Mouse (Mus musculus) retina, postnatal 7 days (tissue): ENCODE measurements around the gene Mest.

Source experiments
- DNase-seq: peaks from one replicate; pipeline ENCODE4 v3.0.0-alpha.2; 2012; ENCODE audit warnings: low read depth, low spot score

The Mest gene

DNA sequence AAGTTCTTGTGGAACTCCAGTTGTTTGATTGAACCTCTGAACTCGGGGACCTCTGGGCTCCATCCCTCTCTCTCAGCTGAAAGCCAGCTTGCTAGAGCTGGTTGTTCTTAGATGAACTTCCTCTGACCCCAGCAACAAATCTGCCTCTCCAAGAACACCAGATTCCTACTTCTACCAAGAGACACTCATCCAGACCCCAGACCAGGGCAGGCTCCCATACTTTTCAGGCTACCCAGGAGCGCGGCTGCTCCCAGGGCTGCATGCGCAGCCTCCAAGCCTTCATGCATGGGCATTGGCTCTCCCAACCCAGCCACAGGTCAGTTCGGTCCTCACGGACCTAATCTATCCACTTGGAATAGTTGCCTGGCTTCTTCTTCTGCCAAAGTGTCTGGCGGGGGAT lies at the start of gene Mest:
Mest (plus strand) TSS at position 217 of the 400 bp plus-strand sequence.
- no peak for DNase-seq

DNA sequence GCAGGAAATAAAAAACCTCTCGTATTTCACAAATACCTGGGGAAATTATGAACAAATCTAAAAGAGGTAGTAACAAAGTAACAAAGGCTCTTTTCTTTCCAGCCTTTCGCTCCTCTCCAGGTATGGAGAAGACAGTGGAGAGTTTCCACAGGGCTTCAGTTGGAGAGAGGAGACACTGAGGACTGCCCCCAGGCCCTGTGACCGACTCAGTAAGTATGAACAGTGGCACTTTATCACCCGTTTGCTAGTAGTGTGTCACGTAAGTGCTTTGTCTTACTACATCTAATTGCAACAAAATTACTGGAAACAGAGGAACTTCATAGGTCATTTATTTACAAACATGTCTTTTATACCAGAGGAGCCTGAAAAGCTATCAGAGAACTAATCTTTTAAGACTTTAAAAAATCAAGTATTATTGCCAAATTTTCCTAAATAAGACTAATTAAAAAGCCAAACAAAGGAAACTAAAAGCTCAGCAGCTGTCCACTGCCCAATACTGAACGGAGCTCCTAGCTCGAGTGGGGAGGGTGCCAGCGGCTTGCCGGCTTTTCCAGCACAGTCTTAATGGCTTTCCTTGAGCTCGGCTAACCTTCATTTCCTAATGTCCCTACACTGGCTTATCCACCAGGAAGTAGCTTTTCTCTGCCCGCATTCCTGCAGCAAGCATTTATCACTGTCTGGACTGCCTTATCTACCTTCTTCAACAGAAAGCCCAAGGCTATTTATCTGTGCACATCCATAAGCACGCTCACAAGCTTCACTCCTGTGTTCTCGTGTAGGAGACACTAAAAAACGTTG lies 49.4 kb upstream of the Mest start:
- no peak for DNase-seq

DNA sequence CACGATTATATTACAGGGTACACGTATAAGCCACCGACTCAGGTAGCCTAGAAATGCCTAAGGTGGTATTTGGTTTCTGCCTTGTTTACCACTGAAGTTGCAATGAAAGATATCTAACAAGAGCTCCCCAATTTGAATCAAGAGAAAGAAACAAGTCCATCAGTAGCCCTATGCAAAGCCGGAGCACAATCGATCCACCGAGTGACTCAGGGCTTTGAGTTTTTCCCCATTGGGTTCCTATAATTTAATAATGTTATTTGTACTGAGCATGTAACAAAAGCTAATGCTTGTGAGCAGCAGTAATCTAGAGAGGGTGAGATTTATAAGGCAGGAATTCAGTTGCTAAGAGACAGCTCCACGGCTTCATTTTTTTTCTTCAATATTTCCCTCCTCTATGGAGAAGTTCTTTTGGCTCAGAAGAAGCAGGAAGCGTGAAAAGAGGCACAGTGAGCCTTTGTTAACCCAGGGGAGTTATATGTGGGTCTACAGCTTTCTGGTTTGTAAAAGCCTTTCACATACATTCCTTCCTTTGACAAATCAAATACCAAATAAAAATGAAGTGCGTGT lies 48.5 kb upstream of the Mest start:
- DNase-seq: no peak

DNA sequence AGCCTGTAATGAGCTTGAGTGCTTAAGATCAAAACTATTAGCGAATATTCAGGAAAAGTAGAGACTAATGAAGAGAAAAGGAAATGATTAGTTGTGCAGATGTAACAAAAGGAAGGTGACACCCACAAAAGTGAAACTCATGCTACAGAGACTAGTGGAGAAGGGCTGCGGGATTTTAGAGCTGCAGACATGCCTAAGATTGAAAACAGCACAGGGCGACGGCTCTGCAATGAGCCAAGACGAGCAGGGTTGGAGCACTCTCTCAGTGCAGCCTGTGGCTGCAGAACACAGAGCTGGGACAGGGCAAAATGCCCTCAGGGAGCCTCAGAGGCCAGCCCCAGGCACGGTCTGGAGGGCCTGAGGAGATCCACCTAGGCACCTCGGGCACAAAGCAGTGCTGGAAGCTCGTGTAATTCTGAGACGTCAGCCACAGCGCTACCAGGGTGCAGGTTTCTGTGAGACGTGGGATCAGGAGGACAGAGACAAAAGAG lies 48.0 kb upstream of the Mest start:
- DNase-seq: no peak

DNA sequence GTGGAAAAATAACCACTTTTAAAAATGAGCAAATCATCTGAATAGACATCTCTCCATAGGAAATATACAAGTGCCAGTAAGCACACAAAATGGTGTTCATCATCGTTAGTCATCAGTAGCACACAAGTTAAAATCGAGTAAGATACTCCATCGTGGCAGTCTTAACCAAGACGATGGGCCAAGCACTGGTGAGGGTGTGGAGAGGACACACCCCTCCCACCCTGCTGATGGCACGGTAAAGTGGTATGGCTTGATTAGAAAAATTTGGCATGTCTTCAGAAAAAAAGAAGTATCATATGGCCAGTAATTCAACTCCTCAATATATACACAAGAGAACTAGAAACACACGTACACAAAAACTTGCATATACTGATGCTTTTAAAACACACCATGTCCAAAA lies 46.8 kb upstream of the Mest start:
- DNase-seq: no peak

DNA sequence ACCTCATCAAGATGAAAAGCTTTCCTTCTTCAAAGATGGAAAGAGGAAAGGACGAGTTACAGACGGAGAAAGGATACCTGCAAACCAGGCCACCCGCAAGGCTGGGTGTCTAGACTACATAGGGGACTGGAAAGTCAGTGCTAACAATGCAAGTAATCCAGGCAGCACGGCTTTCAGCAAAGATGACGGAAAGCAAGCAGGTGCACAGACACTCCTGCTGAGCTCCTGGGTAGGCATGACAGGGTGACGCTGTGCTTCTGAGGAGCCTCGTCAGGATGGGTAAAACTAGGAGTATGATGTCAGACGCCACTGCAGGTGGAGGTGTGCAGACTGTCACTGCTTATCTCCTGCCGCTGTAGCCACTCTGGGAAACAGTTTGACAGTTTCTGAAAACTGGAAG lies 45.8 kb upstream of the Mest start:
- no peak for DNase-seq

DNA sequence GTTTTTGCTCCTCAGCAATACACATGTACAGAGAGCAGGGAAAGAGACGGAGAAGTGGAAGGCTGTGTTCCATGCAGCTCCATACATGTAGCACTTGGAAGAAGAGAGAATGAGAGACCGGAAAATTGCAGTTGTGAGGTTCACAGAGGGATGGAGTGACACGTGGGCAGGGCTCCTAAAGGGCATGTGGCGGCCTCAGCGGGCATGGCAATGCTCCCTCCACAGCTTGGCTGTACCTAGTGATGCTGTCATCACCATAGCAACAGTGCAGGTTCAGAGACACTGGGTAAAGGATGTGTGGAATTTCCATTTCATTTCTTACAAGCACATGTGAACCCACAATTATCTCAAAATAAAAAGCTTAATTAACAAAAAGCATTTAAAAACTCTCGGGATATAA lies 44.9 kb upstream of the Mest start:
- DNase-seq: no peak

DNA sequence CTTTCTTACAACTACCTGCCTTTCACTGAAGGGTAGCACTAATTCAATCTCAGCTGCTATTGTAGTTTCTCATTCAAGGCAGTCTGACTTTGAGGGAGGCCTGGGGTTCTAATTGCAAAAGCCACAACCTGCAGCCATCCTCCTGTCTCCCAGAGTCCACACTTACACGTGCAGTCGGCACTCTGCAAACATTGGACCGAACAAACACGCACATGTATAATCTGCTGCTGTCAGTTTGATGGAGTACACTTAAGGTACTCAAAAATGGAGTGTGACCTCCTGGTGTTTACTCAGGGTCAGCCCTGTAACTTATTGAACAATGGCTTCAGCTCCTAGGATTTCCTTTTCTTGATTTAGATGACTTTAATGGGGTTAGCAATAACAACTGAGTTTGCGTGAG lies 43.8 kb upstream of the Mest start:
- DNase-seq: no peak

DNA sequence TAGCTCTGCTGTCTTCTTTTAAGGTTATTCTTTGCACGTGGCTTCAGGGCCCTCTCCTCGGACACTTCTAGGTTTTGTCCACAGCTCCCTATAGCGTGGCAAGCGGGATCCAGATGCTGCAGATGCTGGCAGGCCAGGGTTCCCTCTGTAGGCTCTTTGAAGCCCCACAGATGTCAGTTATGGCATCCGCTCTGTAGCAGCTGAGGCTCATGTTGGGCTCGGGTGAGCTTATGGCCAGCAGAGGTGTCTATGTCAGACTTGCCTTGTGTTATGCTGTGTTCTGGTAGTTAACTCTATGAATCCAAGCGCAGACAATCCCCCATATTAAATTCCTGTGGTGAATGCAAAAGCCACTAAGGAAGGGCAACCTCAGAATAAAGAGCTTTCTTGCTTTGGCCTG lies 42.9 kb upstream of the Mest start:
- DNase-seq: no peak

DNA sequence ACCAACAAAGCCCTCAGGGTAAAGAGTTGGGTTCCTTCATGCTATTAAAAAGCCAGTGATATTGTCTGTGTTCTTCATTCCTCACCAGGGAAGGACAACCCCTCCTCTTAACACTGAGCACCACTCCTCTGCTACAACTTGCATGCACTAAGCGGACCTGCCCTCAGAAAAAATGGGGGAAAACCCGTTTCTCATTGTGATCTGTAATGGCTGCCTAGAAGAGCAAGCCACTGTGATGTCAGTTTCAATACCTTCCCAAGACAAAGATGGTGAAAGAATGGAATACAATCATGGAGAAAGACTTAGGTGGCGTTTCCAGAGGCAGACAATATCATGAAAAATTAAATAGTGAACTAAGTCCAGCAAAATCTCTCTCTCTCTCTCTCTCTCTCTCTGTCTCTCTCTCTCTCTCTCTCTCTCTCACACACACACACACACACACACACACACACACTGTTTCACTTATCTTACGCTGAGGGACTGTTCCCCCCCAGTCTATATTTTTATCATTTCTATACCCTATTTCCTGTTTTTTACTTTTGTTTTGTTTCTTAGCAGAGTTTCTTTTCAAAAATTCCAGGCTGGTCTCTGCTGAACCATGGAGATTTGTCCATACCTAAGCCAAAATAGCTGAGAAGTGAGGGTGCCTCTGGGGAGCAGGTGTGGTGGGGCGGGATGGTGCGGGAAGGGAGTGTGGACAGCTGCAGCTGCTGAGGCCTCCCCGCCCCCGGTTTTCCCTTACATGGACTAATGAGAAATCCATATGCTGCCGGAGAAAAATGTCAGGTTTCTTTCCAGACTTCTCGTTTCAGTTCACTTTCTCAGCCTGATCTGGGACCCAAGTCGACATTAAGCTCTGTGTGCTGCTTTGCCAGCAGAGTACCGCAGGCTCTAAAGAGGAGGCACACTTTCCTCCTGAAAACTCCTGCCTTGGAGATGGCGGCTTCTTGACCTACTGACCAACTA lies 41.1 kb upstream of the Mest start:
- no peak for DNase-seq

DNA sequence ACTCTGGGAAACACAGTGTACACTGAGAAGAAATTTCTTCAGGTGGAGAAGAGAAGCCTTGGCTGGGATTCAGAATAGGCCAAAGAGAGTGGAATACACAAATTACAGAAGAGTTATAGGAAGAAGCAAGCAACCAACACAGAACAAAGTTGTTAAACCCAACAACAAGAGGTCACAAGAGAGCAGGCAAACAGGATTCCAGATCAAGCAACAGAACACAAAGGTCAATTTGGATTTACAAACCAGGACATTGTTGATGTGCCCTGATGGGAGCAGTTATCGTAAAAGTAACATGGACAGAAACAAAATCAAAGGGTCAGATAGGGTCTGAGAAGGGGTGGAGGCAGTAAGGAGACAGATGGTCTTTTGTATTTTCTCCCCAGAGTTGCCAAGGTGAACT lies 38.8 kb upstream of the Mest start:
- no peak for DNase-seq

DNA sequence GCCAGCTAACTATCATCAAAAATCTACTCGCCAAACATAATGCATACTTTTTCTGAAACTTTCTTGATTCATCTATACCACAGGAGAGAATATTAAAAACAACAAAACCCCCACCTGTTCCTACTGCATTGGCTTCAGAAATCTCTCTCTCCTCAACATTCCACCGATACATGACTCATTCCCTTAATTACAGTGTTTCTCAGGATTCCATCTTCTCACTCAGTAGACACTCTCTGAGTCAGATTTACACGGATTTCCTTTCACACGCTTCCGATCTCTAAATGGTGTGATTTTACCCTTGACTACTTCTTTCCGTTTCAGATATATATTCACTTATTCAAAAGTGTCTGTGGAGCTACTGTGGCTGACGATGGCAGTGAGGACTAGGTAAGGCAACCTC lies 36.1 kb upstream of the Mest start:
- no peak for DNase-seq

DNA sequence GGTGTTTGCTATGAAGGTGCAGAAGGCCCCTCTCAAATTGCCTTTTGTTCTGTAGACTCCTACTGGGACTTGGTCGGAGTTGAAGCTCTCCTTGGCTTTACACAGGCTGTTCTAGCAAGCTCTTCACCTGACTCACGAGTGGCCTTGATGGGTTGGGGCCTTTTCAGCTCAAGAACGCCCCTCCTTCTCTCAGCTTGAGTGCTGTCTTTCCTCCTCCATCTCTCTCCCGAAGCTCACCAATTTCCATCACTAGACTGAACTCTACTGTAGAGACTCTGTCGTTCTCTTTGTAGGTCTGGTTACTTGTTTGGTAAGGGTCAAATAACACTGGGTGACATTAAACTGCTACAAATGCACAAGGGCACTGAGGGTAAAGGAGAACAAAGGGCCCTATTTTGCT lies 30.5 kb upstream of the Mest start:
- no peak for DNase-seq

DNA sequence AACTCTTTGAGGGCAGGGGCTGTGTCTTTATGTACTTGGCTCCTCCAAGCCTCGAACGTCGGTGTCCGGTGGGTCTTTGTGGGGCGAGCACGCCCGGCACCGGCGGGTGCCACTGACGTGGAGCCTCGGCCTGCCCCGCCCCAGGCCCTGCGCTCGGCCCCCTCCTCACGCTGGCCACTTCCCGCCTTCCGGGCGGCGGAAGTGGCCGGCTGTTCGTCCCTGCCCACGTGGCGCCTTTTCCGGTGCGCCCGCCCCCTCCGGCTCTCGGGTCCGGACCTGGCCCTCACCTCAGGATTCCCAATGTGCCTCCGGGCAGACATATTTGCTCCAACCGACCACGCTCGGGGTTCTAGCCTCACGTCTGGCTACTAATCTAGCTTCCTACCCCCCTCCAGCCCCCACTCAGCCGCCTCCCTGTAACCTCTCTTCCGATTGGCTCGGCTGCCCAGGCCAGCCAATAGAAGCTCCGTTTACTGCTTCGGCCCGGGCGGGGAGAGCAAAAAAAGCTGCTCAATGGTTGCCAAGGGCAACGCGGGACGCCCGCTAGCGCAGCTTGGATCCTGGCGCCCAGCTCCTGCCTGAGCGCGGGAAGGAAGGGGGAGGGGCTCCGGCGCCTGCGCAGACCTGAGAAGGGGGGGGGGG lies 29.9 kb upstream of the Mest start, which contains the start of gene Cep41:
Cep41 (minus strand) TSS at position 400 of the 642 bp plus-strand sequence.
- peak; percentile 95 for DNase-seq

DNA sequence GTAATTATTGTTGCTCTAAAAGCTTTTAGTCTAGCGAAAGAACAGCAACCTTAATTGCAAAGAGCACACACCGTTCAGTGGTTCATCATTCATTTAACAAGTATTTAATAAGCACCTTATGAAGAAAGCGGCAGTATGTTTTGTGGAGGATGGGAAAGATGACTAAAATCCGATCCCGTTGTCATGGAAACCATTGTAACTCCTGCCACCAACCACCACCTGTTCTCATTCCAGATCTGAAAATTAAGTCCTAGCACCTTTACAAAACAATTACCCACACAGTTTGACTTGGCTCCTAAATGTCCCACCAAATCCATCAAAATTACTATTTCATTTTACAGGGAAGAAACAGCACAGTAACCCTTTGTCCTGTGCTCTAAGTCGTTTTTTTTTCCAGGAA lies 29.1 kb upstream of the Mest start:
- DNase-seq: no peak

DNA sequence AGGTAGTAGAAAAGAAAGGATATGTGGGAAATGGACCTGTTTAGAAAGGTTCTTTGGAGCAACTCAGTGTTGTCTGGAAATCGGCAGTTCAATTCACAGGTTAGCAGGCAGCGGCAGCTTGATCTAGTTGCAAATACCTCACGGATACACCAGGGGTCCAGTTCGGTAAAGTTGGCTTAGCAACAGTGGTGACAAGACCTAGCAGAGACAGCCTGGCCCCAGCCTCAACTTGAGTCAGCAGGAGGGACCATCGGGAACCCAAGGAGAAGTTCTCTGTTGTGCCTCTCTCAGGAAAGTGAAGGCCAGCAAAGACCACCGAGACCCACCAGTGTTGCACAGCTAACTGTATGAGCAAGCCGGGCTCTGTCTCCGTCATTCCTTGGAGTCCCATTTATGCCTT lies 28.2 kb upstream of the Mest start:
- no peak for DNase-seq

DNA sequence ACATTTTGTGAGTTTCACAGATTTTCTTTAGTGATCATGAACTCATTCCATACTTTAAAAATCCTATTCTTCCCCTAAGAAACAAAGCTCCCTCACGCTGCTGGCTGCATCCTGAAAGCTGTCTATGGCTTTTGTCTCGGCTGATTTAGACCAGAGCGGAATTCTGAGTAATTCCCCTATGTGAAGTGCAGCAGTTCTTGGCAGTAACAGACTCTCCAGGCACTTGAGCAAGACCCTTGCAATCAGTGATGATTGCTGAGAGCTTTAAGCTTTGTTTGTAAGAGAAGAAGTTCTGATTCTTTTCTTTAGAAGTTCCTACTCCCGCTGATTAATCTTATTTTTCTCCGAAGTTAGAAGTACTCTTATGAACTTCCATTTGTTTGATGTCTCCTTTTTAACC lies 25.9 kb upstream of the Mest start:
- no peak for DNase-seq

DNA sequence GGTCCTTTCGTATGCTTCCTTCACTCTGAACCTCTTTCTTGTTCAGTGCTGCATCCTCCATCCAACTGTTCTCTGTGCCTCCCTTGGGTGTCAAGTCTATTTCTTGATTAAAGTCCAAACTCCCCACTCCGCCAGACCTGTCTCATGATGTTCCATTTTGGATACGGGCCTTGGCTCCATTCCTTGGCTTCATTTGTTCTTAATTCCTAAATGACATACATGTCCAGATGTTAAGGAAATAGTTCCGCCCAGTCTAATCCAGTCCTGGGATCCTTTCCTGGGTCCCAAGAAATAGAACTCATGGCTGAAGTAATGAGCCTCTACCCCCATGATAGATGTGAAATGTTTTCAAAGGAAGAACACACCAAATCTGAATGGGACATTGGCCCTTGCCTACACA lies 25.3 kb upstream of the Mest start:
- no peak for DNase-seq

DNA sequence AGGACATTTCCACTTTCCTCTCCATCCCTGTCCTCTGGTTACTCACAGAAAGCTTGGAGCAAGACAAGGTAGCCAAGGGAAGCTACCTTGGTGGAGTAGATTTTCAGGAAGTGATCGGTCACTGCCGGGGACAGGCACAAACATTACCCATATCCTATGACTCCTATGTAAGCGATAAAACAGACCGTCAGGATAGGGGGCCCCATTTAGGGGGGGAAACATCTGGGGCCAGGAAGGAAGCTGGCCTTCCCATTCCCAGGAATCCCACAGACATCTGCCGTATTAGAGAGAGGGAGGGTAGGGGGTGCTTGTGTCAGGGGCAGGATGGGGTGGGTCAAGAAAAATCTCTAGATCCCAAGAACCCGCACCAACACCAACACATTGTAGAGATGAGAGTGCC lies 23.2 kb upstream of the Mest start:
- DNase-seq: no peak

DNA sequence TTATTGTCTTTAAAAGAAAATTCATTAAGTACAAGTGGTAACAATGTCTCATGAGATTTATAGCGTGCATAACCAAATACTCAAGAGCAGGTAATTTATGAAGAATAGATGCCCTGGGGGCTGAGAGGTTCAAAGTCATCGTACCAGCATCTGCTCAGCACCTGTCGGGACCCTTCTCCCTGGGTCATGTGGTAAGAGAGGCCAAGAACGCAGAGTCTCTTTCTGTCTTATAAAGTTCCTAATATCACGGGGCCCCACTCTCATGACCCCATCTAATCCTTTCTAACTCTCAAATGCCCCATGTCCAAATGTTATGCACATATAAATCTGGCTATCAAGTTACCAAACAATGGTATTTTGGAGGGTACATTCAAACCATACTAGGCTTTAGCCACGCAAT lies 20.5 kb upstream of the Mest start:
- no peak for DNase-seq

DNA sequence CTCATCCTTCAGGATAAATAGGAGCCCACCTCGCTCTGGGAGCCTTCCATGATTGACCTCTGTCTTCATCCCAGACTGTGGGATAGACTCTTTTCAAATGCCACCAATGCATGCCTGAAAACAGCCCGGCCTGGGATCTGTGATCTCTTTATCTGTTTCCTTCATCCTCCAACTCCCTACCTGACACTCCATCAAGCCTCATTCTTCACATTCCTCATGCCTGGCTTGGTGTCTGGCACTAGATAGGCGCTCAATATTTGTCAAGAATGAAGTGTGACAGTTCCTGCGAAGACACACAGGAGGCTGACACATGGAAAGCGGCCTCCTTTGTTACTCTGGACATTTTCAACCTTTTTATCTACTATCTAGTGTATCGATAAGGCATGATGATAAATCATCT lies 19.9 kb upstream of the Mest start:
- no peak for DNase-seq
